Mouse (Mus musculus): ENCODE measurements at regions not wholly inside any gene's neighbourhood (a gene's known extent, or its start where the extent isn't known, plus 50 kb on each side); places are given as distances from the start of the nearest gene placed in this dataset.

- H3K79me2 ChIP-seq (replicated peaks; ENCODE audit: control insufficient read depth, extremely low read depth, insufficient read depth, poor library complexity, severe bottlenecking), result no peaks in the 10 kb centered on the region
- TF ChIP-seq GABPA (IDR thresholded peaks at IDR 0.05; ENCODE audit: insufficient replicate concordance, low read depth, low read length) (no peak), E2F4 (IDR thresholded peaks at IDR 0.05; ENCODE audit: insufficient replicate concordance, low read depth, low read length) (no peak), SMC3 (IDR thresholded peaks at IDR 0.05; ENCODE audit: low read depth, low read length) (no peak), MEF2A (IDR thresholded peaks at IDR 0.05; ENCODE audit: borderline replicate concordance, low read depth, low read length) (no peak), MYC (IDR thresholded peaks at IDR 0.05; ENCODE audit: low read depth, low read length) (no peak), KAT2A (IDR thresholded peaks at IDR 0.05; ENCODE audit: insufficient replicate concordance, low read length) (no peak), POLR2AphosphoS2 (IDR thresholded peaks at IDR 0.05; ENCODE audit: low read depth, low read length) (no peak), MXI1 (IDR thresholded peaks at IDR 0.05; ENCODE audit: low read depth, low read length) (no peak), ELF1 (IDR thresholded peaks at IDR 0.05; ENCODE audit: low read depth, low read length) (no peak), ZKSCAN1 (IDR thresholded peaks at IDR 0.05; ENCODE audit: borderline replicate concordance, low read depth, low read length) (no peak), SIN3A (IDR thresholded peaks at IDR 0.05; ENCODE audit: low read length) (no peak), CHD2 (IDR thresholded peaks at IDR 0.05; ENCODE audit: low read length) (no peak), HCFC1 (IDR thresholded peaks at IDR 0.05; ENCODE audit: low read depth, low read length) (no peak), TBP (conservative IDR thresholded peaks at IDR 0.05; ENCODE audit: low read depth, low read length) (no peak), UBTF (IDR thresholded peaks at IDR 0.05; ENCODE audit: low read depth, low read length) (no peak), MAX (IDR thresholded peaks at IDR 0.05; ENCODE audit: low read length) (no peak), PAX5 (IDR thresholded peaks at IDR 0.05; ENCODE audit: low read length) (no peak), MAFK (IDR thresholded peaks at IDR 0.05; ENCODE audit: insufficient replicate concordance, low read length) (no peak)
- H3K36me3 ChIP-seq (replicated peaks in 1 of 2; ENCODE audit: control insufficient read depth in 1 of 2, insufficient read depth in 1 of 2, low read length in 1 of 2), result no peaks in the 10 kb centered on the region
- in situ Hi-C loops (cut with MboI; ENCODE audit: low pct_ligation_motif_present, low pct_unique_long_range_greater_than_20kb, low sequenced_read_pairs), result no loop called here
- H3K9ac ChIP-seq (ENCODE audit: insufficient read depth, low read depth), result no peak overlapping the region
- H3K4me2 ChIP-seq (ENCODE audit: insufficient read depth, low read depth, poor library complexity, severe bottlenecking), result no peak overlapping the region
- dilution Hi-C loops (cut with MboI; ENCODE audit: extremely low pct_ligation_motif_present, extremely low pct_unique_long_range_greater_than_20kb, low sequenced_read_pairs), result no loop called here
- no peaks in the 10 kb centered on the region for H3K27me3 ChIP-seq (replicated peaks)
- no peak for DNase-seq (ENCODE audit: extremely low read depth)
- peaks cover 16 to 61% of the 10 kb centered on the region in 2 experiments for H3K4me1 ChIP-seq (ENCODE audit: control insufficient read depth in 1 of 2, insufficient read depth in 2 of 2)
- no peak overlapping the region for H3K27ac ChIP-seq (ENCODE audit: insufficient read depth, low read depth)
- no peak overlapping the region for H3K4me3 ChIP-seq (replicated peaks in 1 of 3; ENCODE audit: low read depth in 2 of 3, low read length in 2 of 3, poor library complexity in 1 of 3)
- no peaks in the 10 kb centered on the region for H3K9me3 ChIP-seq (replicated peaks; ENCODE audit: low read length)
Observed at GRCm38 (mm10) chr5:91724881-91725280, 207.5 kb downstream of the Parm1 start.

GRCm38 (mm10) chr5:91723416-91723815, 206.0 kb downstream of the Parm1 start:
- no peak overlapping the region for H3K4me2 ChIP-seq (ENCODE audit: insufficient read depth, low read depth, poor library complexity, severe bottlenecking)
- dilution Hi-C loops (cut with MboI; ENCODE audit: extremely low pct_ligation_motif_present, extremely low pct_unique_long_range_greater_than_20kb, low sequenced_read_pairs), result no loop called here
- TF ChIP-seq HCFC1 (IDR thresholded peaks at IDR 0.05; ENCODE audit: low read depth, low read length), result no peak
- TF ChIP-seq POLR2A (IDR thresholded peaks at IDR 0.05; ENCODE audit: low read depth, low read length), result no peak
- no peak for TF ChIP-seq CTCF (conservative IDR thresholded peaks at IDR 0.05 in 1 of 2, IDR thresholded peaks at IDR 0.05 in 1 of 2; ENCODE audit: low read depth in 2 of 2, low read length in 2 of 2)
- no peak for DNase-seq (ENCODE audit: extremely low read depth)
- H3K4me3 ChIP-seq (replicated peaks in 1 of 3; ENCODE audit: low read depth in 2 of 3, low read length in 2 of 3, poor library complexity in 1 of 3), result no peak overlapping the region
- no peak overlapping the region for H3K27ac ChIP-seq (ENCODE audit: insufficient read depth, low read depth)
- in situ Hi-C loops (cut with MboI; ENCODE audit: low pct_ligation_motif_present, low pct_unique_long_range_greater_than_20kb, low sequenced_read_pairs), result no loop called here
- no peaks in the 10 kb centered on the region for H3K79me2 ChIP-seq (replicated peaks; ENCODE audit: control insufficient read depth, extremely low read depth, insufficient read depth, poor library complexity, severe bottlenecking)
- no peak overlapping the region for H3K9ac ChIP-seq (ENCODE audit: insufficient read depth, low read depth)
- H3K9me3 ChIP-seq (replicated peaks; ENCODE audit: low read length), result no peaks in the 10 kb centered on the region
- H3K4me1 ChIP-seq (ENCODE audit: control insufficient read depth in 1 of 2, insufficient read depth in 2 of 2), result peaks cover 16 to 55% of the 10 kb centered on the region in 2 experiments
- no peaks in the 10 kb centered on the region for H3K27me3 ChIP-seq (replicated peaks)
- no peaks in the 10 kb centered on the region for H3K36me3 ChIP-seq (replicated peaks in 1 of 2; ENCODE audit: control insufficient read depth in 1 of 2, insufficient read depth in 1 of 2, low read length in 1 of 2)
